Mouse (Mus musculus): ENCODE measurements around the gene Itgb5. TPM values are rescaled to one million over a fixed set of nuclear protein-coding genes. Genes with fewer than 3 reads are reported as not detected.

The Itgb5 gene
- polyA plus RNA-seq, 1 experiment from 2014 or later: 25.0 TPM

GRCm38 (mm10) chr16:33940095-33940494 is 110.6 kb downstream of the Itgb5 start:
- Histone ChIP-seq H3K9me3 (ENCODE audit: control insufficient read depth, low read length) (no peaks in the 10 kb centered on the region), H3K4me1 (replicated peaks; ENCODE audit: control insufficient read depth, insufficient read depth, low read length) (peaks cover 17% of the 10 kb centered on the region), H3K4me2 (no peak overlapping the region), H3K27ac (ENCODE audit: low read depth, low read length) (no peak overlapping the region), H3K36me3 (ENCODE audit: control insufficient read depth, insufficient read depth, low read length) (no peaks in the 10 kb centered on the region), H3K27me3 (replicated peaks; ENCODE audit: control insufficient read depth, insufficient read depth, low read length) (no peaks in the 10 kb centered on the region), H3K9ac (ENCODE audit: low read depth, low read length) (no peak overlapping the region), H3K4me3 (ENCODE audit: low read depth, low read length) (no peak overlapping the region)
- ATAC-seq (replicated peaks; ENCODE audit: low FRiP score) (no peak), DNase-seq (ENCODE audit: low spot score) (no peak)
- 85% methylated on average over 5 of the region's 5 CpGs for WGBS

DNA sequence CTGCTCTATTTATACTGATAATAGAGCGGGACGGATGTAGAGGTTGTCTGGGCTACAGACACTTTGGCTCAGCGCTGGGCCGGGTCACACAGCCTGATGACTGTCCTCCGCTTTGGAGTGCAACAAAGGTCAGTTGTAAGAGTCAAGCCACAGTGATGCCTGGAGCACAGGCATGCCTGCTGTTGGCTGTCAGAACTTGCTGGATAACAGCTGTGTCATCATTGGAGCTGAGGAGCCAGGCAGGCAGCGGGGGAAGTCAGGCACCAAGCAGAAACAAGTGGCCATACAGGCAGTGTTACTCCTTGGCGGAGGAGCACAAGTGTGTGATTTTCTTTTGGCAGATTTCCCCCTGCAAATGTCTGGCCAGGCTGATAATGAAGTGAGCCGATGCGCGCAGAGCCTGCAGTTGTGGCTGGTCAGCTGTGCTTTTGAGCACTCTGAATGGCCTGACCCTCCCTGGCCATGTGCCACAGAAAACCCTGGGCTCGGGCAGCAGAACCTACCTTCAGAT is 111.9 kb downstream of the Itgb5 start:
- peak overlapping the region; percentile 39; the same call in 1 of the 2 replicates for H3K27ac ChIP-seq (ENCODE audit: low read depth, low read length)
- no peak; the same call in 1 of the 2 replicates for ATAC-seq (replicated peaks; ENCODE audit: low FRiP score)
- no peaks in the 10 kb centered on the region for H3K27me3 ChIP-seq (replicated peaks; ENCODE audit: control insufficient read depth, insufficient read depth, low read length)
- DNase-seq (ENCODE audit: low spot score): no peak
- H3K4me2 ChIP-seq: no peak overlapping the region
- H3K9ac ChIP-seq (ENCODE audit: low read depth, low read length): no peak overlapping the region
- no peaks in the 10 kb centered on the region for H3K9me3 ChIP-seq (ENCODE audit: control insufficient read depth, low read length)
- peaks cover 17% of the 10 kb centered on the region for H3K4me1 ChIP-seq (replicated peaks; ENCODE audit: control insufficient read depth, insufficient read depth, low read length)
- no peaks in the 10 kb centered on the region for H3K36me3 ChIP-seq (ENCODE audit: control insufficient read depth, insufficient read depth, low read length)
- WGBS: 34% methylated on average over 11 of the region's 11 CpGs
- H3K4me3 ChIP-seq (ENCODE audit: low read depth, low read length): no peak overlapping the region

DNA sequence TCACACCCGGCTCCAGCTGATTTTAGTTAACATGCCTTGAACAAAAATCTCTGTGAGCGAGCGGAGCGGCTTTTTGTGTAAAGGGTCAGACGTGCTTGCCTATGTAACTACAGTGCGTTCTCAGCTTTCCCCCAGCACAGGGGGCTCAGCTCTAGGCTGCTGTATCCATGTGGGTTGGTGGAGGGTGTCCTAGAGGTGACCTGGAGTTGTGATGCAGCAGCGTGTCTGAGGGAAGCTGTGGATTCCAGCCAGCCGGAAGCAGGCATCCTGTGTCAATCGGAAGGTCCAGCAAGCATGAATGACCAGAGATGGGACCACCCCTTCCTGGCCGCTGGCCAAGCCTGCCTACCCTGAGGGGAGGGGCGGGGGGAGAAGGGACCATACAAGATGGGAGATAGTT is 112.9 kb downstream of the Itgb5 start:
- H3K4me1 ChIP-seq (replicated peaks; ENCODE audit: control insufficient read depth, insufficient read depth, low read length): peaks cover 24% of the 10 kb centered on the region

DNA sequence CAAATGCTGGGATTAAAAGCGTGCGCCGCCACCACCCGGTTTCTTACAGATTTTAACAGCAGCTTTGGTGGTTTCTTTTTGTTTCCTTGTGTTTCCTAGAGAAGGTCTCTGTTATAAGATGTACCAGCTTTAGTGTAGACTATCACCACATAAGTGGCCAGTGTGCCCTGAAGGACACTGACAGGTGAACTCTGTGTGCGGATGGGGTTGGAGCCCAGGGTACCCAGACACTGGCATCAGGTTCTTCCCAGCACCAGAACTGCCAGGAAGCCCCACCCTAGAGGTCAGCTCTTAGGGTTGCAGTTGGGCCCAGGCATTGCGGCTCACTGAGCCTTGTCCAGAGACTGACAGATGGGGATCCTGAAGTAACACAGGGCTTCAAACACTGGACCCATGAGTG is 113.9 kb downstream of the Itgb5 start:
- DNase-seq (ENCODE audit: low spot score) (no peak), ATAC-seq (replicated peaks; ENCODE audit: low FRiP score) (no peak)
- Histone ChIP-seq H3K4me3 (ENCODE audit: low read depth, low read length) (no peak overlapping the region), H3K9me3 (ENCODE audit: control insufficient read depth, low read length) (no peaks in the 10 kb centered on the region), H3K27ac (ENCODE audit: low read depth, low read length) (no peak overlapping the region), H3K36me3 (ENCODE audit: control insufficient read depth, insufficient read depth, low read length) (no peaks in the 10 kb centered on the region), H3K4me1 (replicated peaks; ENCODE audit: control insufficient read depth, insufficient read depth, low read length) (peaks cover 20% of the 10 kb centered on the region), H3K4me2 (no peak overlapping the region), H3K9ac (ENCODE audit: low read depth, low read length) (no peak overlapping the region), H3K27me3 (replicated peaks; ENCODE audit: control insufficient read depth, insufficient read depth, low read length) (no peaks in the 10 kb centered on the region)
- WGBS: 90% methylated on average over 6 of the region's 6 CpGs

More for the DNA sequence above, 112.9 kb downstream of the Itgb5 start:
- ATAC-seq (replicated peaks; ENCODE audit: low FRiP score) (no peak), DNase-seq (ENCODE audit: low spot score) (no peak)
- H3K4me3 ChIP-seq (ENCODE audit: low read depth, low read length): no peak overlapping the region
- H3K27ac ChIP-seq (ENCODE audit: low read depth, low read length): no peak overlapping the region
- no peak overlapping the region for H3K4me2 ChIP-seq
- no peaks in the 10 kb centered on the region for H3K36me3 ChIP-seq (ENCODE audit: control insufficient read depth, insufficient read depth, low read length)
- WGBS: 65% methylated on average over 11 of the region's 11 CpGs
- no peaks in the 10 kb centered on the region for H3K27me3 ChIP-seq (replicated peaks; ENCODE audit: control insufficient read depth, insufficient read depth, low read length)
- no peak overlapping the region for H3K9ac ChIP-seq (ENCODE audit: low read depth, low read length)
- no peaks in the 10 kb centered on the region for H3K9me3 ChIP-seq (ENCODE audit: control insufficient read depth, low read length)

- no peak for ATAC-seq (replicated peaks; ENCODE audit: low FRiP score)
- H3K27ac ChIP-seq (ENCODE audit: low read depth, low read length): no peak overlapping the region
- no peaks in the 10 kb centered on the region; the same call in 1 of the 2 replicates for H3K36me3 ChIP-seq (ENCODE audit: control insufficient read depth, insufficient read depth, low read length)
- H3K9ac ChIP-seq (ENCODE audit: low read depth, low read length): no peak overlapping the region
- DNase-seq (ENCODE audit: low spot score): no peak
- no peak overlapping the region for H3K4me3 ChIP-seq (ENCODE audit: low read depth, low read length)
- H3K4me1 ChIP-seq (replicated peaks; ENCODE audit: control insufficient read depth, insufficient read depth, low read length): peaks cover 18% of the 10 kb centered on the region
- no peak overlapping the region for H3K4me2 ChIP-seq
- H3K27me3 ChIP-seq (replicated peaks; ENCODE audit: control insufficient read depth, insufficient read depth, low read length): no peaks in the 10 kb centered on the region
- 81% methylated on average over 4 of the region's 4 CpGs for WGBS
- H3K9me3 ChIP-seq (ENCODE audit: control insufficient read depth, low read length): no peaks in the 10 kb centered on the region
Measured at GRCm38 (mm10) chr16:33944126-33944525, 114.7 kb downstream of the Itgb5 start.

DNA sequence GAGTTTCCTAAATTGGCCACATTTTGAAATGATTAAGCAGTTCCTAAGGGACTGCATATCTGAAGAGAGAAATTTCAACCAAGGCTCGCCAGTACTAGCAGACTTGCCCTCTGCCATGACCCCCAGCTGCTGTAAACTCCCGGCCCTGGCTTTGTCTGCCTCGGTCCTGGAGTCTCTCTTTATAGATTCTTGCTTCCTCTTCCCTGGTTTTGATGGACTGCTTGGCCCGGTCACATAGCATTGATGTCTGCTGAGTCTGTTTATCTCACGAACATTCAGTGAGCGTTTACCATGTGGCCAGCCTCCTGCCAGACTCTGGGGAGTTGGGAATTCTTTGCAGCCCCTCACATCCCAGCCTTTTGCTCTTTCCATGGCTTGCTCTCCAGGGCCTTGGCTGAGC is 115.3 kb downstream of the Itgb5 start:
- Histone ChIP-seq H3K36me3 (ENCODE audit: control insufficient read depth, insufficient read depth, low read length) (no peaks in the 10 kb centered on the region; the same call in 1 of the 2 replicates), H3K9ac (ENCODE audit: low read depth, low read length) (no peak overlapping the region), H3K9me3 (ENCODE audit: control insufficient read depth, low read length) (no peaks in the 10 kb centered on the region), H3K27me3 (replicated peaks; ENCODE audit: control insufficient read depth, insufficient read depth, low read length) (no peaks in the 10 kb centered on the region), H3K4me3 (ENCODE audit: low read depth, low read length) (no peak overlapping the region), H3K4me2 (no peak overlapping the region), H3K4me1 (replicated peaks; ENCODE audit: control insufficient read depth, insufficient read depth, low read length) (peaks cover 17% of the 10 kb centered on the region), H3K27ac (ENCODE audit: low read depth, low read length) (no peak overlapping the region)
- DNase-seq (ENCODE audit: low spot score): no peak
- 22% methylated on average over 6 of the region's 6 CpGs for WGBS
- ATAC-seq (replicated peaks; ENCODE audit: low FRiP score): no peak

DNA sequence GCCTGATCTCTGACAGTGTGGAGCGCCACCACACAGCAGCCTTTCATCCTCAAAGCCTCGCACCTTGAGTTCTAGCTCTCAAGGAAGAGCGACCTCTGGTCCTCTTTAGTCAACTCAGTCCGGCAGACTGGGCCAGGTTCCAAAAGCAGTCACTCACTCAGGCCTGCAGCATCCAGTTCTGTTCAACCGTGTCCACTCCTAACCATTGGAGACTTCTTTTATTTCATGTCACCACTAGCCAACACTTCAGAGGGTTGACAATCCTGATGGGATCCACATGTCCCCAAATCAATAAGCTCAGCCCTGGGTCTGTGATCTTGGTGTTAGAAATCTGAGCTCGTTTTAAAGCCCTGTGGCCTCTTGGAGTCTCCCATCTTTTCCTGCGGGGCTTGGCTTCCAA is 116.6 kb downstream of the Itgb5 start:
- ATAC-seq (replicated peaks; ENCODE audit: low FRiP score) (no peak), DNase-seq (ENCODE audit: low spot score) (no peak)
- Histone ChIP-seq H3K9ac (ENCODE audit: low read depth, low read length) (no peak overlapping the region), H3K4me1 (replicated peaks; ENCODE audit: control insufficient read depth, insufficient read depth, low read length) (peaks cover 17% of the 10 kb centered on the region), H3K9me3 (ENCODE audit: control insufficient read depth, low read length) (no peaks in the 10 kb centered on the region), H3K27me3 (replicated peaks; ENCODE audit: control insufficient read depth, insufficient read depth, low read length) (no peaks in the 10 kb centered on the region), H3K4me3 (ENCODE audit: low read depth, low read length) (no peak overlapping the region), H3K36me3 (ENCODE audit: control insufficient read depth, insufficient read depth, low read length) (no peaks in the 10 kb centered on the region; the same call in 1 of the 2 replicates), H3K4me2 (no peak overlapping the region), H3K27ac (ENCODE audit: low read depth, low read length) (no peak overlapping the region)
- 78% methylated on average over 7 of the region's 7 CpGs for WGBS

DNA sequence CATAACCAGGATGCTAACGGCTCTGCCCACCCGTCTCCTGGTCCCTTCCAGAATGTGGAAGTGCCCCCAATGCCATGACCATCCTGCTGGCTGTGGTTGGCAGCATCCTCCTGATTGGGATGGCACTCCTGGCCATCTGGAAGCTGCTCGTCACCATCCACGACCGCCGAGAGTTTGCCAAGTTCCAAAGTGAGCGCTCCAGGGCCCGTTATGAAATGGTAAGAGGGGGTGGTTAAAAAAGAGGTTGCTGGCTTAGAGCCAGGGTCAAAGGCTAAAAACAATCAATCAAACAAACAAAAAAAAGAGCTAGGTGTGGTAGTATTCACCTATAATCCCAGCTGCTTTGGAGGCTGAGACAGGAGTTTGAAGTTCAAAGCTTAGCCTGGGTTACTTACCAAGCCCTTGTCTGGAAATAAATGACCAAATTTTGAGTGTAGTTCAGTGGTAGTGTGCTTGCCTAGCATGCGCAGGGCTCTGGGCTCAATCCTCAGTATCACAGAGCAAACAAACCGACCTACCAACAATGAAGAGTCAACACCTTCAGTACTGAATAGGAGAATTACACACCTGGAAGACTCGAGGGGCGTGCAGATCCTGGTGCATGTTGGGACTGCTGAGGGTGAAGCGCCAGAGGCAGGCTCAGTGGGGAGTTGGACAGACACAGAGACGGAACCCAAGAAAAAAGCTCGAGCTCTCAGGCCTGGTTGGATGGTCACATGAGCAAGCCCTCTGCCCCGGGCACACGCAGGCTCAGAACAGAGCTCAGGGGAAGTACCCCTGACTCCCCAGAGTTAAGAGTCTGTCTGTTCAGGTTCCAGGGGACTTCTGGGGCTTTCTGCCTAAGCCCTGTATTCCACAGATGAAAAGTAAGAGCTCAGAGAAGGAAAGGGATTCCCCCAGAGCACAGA is 118.5 kb downstream of the Itgb5 start:
- WGBS: 79% methylated on average over 17 of the region's 17 CpGs
- H3K4me3 ChIP-seq (ENCODE audit: low read depth, low read length): no peak overlapping the region
- peaks cover 9% of the 10 kb centered on the region for H3K4me1 ChIP-seq (replicated peaks; ENCODE audit: control insufficient read depth, insufficient read depth, low read length)
- H3K27me3 ChIP-seq (replicated peaks; ENCODE audit: control insufficient read depth, insufficient read depth, low read length): no peaks in the 10 kb centered on the region
- H3K9me3 ChIP-seq (ENCODE audit: control insufficient read depth, low read length): no peaks in the 10 kb centered on the region
- ATAC-seq (replicated peaks; ENCODE audit: low FRiP score): no peak
- DNase-seq (ENCODE audit: low spot score): no peak
- no peak overlapping the region; the same call in 1 of the 2 replicates for H3K27ac ChIP-seq (ENCODE audit: low read depth, low read length)
- no peak overlapping the region for H3K4me2 ChIP-seq
- no peak overlapping the region for H3K9ac ChIP-seq (ENCODE audit: low read depth, low read length)
- H3K36me3 ChIP-seq (ENCODE audit: control insufficient read depth, insufficient read depth, low read length): no peaks in the 10 kb centered on the region; the same call in 1 of the 2 replicates

GRCm38 (mm10) chr16:33950386-33950785 is 120.9 kb downstream of the Itgb5 start:
- peaks cover 9% of the 10 kb centered on the region for H3K4me1 ChIP-seq (replicated peaks; ENCODE audit: control insufficient read depth, insufficient read depth, low read length)
- WGBS: 74% methylated on average over 6 of the region's 6 CpGs
- no peak for DNase-seq (ENCODE audit: low spot score)
- no peaks in the 10 kb centered on the region for H3K9me3 ChIP-seq (ENCODE audit: control insufficient read depth, low read length)
- H3K9ac ChIP-seq (ENCODE audit: low read depth, low read length): no peak overlapping the region
- H3K36me3 ChIP-seq (ENCODE audit: control insufficient read depth, insufficient read depth, low read length): peaks cover 13% of the 10 kb centered on the region
- ATAC-seq (replicated peaks; ENCODE audit: low FRiP score): no peak
- no peaks in the 10 kb centered on the region for H3K27me3 ChIP-seq (replicated peaks; ENCODE audit: control insufficient read depth, insufficient read depth, low read length)
- no peak overlapping the region for H3K4me3 ChIP-seq (ENCODE audit: low read depth, low read length)
- no peak overlapping the region for H3K4me2 ChIP-seq
- H3K27ac ChIP-seq (ENCODE audit: low read depth, low read length): no peak overlapping the region
